Mouse (Mus musculus) thymus, postnatal 14 days (tissue): ENCODE measurements at regions not wholly inside any gene's neighbourhood (a gene's known extent, or its start where the extent isn't known, plus 50 kb on each side); places are given as distances from the start of the nearest gene placed in this dataset.

Experiments
- DNase-seq: peaks from one replicate; pipeline ENCODE4 v3.0.0; 2021

GRCm38 (mm10) chr12:54265852-54266251, 62.2 kb upstream of the Egln3 start:
- no peak for DNase-seq

GRCm38 (mm10) chr12:54264893-54265835, 61.5 kb upstream of the Egln3 start:
- no peak for DNase-seq

DNA sequence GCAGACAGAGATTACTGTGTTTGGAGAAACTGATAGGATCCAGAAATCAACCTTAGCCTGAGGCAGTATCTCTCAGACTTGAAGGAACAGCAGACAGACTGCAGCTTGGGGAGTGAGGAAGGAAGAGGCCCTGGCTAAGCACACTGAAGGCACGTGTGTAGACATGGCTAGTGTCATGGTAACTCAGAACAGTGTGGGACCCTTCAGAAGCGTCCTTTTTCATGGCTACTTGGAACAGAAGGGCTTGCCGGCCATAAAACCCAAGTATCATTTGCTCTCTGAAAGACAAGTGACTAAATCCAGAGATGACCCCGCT, 60.7 kb upstream of the Egln3 start:
- no peak for DNase-seq

DNA sequence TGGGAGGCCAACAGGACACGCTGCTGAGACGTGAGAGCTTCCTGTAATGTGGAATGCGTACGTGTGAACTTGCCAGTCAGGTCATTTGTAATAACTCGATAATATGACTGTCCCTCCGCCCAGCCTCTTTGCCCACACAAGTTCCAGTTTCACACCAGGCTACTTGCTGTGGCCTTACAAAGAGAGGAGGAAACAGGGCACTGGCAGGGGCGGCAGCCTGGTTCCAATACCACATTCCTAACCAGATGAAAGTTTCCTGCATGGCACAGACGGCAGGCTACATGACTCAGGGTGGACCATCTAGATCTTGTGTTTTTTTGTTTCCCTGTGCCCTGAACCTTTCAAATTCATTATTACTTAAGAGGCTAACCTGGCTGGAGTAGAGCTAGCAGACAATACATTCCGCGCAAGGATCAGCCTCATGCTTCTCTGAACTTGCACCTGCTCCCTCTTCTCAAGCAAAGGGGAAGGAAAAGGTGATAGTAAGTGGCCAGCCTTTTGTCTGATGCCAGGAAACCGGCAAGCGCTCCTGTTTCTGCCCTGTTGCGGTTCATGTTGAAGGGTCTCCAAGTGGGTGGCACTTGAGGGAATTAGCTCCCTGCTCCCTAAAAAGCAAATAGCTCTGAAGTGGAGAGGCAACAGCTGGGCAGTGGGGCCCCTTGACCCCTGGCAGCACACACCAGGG, 60.2 kb upstream of the Egln3 start:
- no peak for DNase-seq

- no peak for DNase-seq
Measured at GRCm38 (mm10) chr12:54262236-54263005, 58.8 kb upstream of the Egln3 start.

DNA sequence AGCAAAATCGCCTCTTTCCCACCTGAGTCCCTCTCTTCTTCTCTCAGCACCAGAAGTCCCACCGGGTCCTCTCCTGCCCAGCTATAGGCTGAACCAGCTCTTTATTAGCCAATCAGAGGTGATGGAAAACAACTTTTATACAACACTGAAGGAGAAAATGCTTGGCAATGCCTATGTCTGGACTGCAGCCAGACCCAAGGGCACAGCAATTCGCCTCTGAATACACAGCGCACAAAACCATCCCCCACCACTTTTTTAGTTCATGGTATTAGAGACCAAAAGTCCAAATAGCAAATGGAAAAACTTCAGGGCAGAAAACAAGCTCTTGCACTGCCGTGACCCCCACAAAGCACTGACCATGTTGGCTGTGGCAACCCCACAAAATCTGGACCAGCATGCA, 57.8 kb upstream of the Egln3 start:
- DNase-seq, result no peak

DNA sequence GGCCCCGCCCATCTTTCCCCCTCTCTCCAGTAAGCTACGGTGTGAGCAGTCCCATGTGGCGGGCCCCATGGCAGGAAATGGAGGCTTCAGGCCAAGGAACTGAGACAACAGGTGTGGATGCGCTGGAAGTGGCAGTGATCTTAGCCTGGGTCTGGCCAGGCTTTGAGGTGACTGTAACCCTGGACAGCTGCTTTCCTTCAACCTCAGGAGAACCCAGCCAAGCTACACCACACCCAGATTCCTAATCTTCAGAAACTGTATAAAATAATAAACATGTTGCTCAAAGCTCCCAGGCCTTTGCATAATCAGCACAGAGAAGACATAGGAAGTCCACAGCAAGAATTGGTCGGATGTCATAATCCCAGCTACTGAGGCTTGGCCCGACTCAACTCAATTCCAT, 56.8 kb upstream of the Egln3 start:
- DNase-seq, result peak; percentile 32

DNA sequence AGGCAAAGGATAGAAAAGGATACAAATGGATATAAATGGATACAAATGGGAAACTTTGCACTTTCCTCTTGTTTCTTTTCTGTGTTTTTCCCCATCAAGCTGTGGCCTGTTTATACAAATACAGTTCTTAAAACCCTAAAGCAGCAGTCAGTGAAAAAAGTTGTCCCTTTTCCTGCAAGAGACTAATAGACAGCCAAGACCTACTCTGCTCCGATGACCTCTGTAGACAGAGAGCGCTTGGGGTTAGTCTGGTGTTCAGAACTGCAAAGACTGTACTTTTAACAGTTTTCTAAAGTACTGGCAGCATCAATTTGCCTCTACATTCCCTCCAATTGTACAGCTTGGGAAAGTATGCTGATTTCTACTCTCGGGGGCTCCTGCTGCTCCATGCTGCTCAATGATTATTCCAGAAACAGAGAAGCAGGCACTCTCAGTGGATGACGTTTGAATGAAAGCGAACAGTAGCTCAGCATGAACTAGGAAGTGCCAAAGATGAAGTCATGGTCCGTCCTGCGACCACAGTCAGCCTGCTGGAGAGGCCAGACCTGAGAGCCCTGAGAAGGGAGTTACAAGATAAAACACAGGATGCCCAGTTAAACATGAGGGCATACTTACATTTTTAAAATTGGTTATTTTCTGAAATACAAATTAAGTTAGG, 54.2 kb upstream of the Egln3 start:
- no peak for DNase-seq

GRCm38 (mm10) chr12:54256506-54257128, 53.0 kb upstream of the Egln3 start:
- peak; percentile 41 for DNase-seq
